Mouse (Mus musculus) inflammation-experienced regulatory T-cells, adult 6 months (primary cell): ENCODE data around the gene Emx2. TPM values are rescaled to one million over a fixed set of nuclear protein-coding genes. Genes with fewer than 3 reads are reported as not detected.

ENCODE experiments used
- polyA plus RNA-seq, 3 experiments: library from polyadenylated mRNA; unstranded; fragments of 100-300 nt; shearing (Covaris generic); gene quantifications; one replicate each; pipeline ENCODE4 v1.2.1; 2017

Emx2 gene
- polyA plus RNA-seq, 3 experiments from 2014 or later: not detected

Other genes with a start within 250 kb of the Emx2 start
- not detected for gene Kcnk18, start 239.2 kb upstream of the Emx2 start, polyA plus RNA-seq
- 10 to 100 TPM; 17.1 to 21.5 (median 18.0) TPM for gene Slc18a2, start 197.5 kb upstream of the Emx2 start, polyA plus RNA-seq
- 100 to 1,000 TPM; 126 to 609 (median 598) TPM for gene Rps12-ps3, start 136.1 kb upstream of the Emx2 start, polyA plus RNA-seq
- gene Pdzd8, start 112.6 kb upstream of the Emx2 start, polyA plus RNA-seq: 1 to 10 TPM; 8.1 to 9.6 (median 8.4) TPM